Mouse (Mus musculus) megakaryocyte, embryonic 14.5 days (primary cell): ENCODE data around the gene Traf3ip3.

ENCODE experiments used
- FLI1 ChIP-seq: IDR thresholded peaks from 2 replicates; pipeline ENCODE4 v1.6.1; 2012; ENCODE audit warnings: low read length, inconsistent platforms, mixed read lengths
- GATA1 ChIP-seq: IDR thresholded peaks from 3 replicates; pipeline ENCODE4 v1.6.1; 2012; ENCODE audit warnings: mixed read lengths, low read length, inconsistent platforms, borderline replicate concordance

- no peak for TF ChIP-seq FLI1
- no peak for TF ChIP-seq GATA1
These were observed 70.1 kb downstream of the Traf3ip3 start for GRCm38 (mm10) chr1:193131311-193131948.
